Mouse (Mus musculus): Measurements from ENCODE around the gene Arl15.

Gene Arl15

DNA sequence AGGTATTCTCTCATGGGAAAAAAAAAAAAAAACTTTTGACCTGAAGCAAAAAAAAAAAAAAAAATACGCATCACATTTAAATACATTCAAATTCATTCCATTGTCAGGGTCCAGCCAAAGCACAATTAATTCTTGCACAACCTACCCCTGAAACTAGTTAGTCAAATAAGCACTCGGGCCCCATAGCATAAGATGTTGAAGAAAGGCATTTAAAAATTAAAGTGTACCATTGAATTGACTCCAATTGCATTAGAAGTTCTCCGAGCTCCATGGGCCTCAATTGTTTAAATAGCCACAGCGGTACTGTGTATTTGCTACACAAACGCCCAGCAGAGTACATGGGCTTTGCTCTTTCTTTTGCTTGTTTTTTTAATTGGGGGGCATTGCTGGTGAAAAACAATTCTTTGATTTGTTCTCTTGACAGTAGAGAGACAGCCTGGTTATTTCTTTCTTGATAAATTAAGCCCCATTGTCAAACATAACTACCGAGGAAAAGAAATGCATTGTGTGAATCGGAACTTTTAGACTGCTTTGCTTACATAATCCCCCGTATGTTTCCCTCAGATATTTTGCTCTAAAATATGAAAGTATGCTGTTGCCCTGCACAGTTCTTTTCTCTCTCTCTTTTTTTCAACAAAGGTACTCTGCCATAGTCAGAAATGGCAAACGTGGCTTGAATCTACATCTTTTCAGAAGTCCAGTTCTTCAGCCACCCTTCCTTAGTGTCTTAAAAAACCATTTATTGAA, 201.4 kb downstream of the Arl15 start:
- no peak for DNase-seq

DNA sequence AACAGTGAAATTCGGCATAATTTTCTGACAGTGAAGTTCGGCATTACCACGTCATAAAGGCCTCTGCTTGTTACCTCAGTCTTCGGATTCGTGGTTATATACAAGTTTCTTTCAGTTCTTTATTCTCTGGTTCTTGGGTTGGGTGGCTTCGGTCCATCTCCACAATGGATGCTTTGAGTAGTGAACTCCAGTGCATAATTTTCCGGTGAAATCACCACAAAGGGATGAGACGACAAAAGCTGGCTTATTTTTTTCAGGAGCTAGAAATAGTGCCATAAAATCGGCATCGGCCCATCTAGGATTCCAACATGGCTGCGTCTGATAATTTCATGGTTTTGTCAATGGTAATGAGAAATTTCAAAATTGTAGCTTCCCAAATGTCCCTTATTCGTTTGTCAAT, 204.5 kb downstream of the Arl15 start:
- DNase-seq = no peak

DNA sequence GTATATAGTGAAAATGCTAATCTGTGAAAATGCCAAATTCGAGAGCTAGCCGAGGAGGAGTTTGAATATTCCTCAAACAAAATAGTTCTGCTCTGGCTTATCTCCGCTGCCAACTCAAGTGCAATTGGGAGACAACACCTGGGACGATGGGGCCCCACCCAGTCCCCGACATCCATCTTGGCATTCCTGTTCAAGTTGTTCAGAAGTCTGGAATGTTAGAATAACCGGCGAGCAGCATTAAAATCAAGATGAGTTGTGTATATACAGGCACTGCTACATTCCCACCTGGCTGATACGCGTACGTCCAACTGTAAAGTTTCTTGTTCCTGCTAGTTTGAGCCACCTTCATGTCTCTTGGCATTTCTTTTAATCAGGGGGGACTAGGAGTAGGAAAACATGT, 209.2 kb downstream of the Arl15 start:
- peak in 1 of 2 experiments; percentile 64 for DNase-seq

DNA sequence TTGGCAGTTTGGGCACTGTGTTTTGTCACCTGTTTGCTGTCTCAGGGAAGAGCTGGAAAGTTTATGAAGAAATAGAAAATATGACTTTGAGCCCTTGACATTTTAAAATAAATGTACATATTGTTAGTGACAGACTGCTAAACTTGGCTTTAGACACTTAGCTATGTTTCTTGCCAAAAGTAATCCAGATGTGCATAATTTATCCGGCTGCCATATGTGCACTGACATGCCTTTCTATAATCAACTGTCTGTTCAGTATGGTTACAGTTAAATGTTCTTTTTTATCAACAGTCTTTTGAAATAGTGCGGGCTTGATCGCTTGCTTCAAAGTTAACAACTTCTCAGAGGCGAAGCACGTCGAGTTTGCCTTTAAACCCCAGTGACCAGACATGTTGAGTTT, 209.9 kb downstream of the Arl15 start:
- DNase-seq = no peak

DNA sequence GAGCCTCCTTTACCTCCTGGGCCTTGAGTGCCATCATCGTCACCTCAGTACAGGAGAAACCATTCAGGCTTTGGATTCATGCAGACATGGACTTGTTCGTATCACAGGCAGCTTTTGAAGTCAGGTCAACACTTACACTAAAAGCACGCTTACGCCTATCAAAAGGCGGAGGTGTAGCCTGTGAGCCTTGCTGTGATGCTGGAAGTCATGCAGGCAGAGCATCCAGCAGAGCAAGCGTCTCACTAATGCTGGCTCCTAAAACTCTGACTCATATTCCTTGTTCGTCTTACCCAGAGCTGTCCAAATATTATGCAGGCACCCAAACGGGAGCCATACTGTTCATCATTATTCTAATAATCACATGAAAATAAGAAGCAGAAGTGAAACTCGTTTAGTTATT, 215.5 kb downstream of the Arl15 start:
- DNase-seq = no peak

DNA sequence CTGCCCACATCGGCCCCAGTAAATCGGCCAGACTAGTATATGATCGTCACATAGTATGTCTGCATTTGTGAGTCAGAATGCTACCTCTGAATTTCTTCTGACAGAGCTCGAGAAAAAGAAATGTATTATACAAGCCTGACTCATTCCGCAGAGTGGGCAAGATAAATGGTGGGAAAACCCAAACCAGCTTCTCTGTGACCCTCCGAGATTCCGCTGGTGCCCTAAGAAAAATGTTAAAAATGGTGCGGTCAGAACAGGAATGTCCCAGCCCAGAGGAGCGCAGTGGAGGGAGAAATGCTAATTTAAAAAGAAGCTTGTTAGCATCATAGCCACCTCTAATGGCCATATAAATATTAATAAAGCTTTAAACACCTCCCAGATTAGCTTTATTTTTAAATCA, 216.2 kb downstream of the Arl15 start:
- no peak for DNase-seq

DNA sequence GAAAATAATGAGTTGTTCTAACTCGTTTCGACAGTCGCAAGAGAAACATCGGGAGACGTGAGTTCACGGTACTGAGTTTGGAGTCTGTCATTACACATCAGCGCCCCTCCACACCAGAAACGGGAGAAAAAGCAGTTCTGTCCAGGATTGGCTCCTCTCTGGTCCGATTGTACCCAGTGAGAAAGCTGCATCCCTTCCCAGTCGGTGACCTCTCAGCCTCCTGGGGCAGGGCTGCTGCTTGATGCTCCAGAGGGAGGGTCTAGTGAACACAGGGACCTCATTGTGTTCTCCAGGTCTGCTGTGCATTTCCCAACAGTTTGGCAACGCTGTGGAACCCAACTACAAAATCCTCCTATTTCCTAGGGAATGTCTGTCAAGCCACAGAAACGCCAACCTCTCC, 216.7 kb downstream of the Arl15 start:
- no peak for DNase-seq

DNA sequence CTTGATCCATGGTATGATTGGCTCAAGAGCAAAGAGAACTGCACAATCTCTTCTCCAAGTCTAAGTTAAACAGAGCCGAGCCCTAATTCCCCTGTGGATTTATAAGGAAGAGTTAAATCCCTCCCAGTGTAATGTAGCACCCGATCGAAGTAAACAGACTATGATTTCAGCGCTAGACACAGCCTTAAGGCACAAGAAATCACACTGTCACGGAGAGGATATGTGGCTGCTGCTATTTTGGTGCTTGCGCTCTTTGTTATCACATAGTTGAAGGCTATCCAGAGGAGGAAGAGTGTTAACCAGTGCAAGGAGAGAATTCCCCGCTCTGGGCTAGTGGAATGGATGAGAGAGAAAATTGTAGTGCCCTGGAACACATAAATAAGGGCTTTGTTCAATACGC, 223.6 kb downstream of the Arl15 start:
- no peak for DNase-seq

DNA sequence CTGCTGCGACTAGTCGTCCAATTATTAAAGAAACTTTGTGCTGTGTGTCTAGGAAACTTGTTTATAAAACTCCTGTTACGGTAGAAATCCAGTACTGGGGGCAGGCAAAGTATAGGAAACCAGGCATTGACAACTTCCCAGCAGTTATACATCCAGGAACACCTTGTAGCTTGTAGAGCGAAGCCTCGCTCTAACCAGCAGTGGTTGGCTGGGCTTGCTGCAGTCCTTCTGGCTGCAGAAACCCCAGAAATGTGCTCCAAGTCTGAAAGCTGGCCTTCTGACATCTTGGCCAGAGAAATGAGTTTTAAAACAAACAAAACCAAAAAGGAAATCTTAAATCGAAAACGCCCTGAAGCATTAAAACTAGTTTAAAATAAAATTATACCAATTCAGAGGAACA, 229.2 kb downstream of the Arl15 start:
- no peak for DNase-seq

DNA sequence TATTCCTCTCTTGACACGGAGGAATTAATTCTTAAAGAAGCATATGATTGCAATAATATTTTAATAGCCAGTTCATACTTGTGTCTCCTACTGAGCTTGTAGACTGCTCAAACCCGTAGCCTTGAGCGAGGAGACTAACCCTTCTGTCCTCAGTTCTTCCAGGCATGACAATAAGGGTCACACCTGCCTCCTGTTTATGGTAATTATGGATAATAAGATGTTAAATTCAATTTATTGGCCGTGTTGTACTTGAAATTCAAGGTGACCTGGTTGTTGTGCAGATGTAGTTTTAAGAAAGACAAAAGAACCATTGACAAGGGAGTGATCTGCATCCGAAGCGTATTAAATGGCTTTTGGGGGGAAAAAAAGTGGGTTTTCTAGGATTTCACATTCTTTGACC, 232.0 kb downstream of the Arl15 start:
- DNase-seq = no peak

DNA sequence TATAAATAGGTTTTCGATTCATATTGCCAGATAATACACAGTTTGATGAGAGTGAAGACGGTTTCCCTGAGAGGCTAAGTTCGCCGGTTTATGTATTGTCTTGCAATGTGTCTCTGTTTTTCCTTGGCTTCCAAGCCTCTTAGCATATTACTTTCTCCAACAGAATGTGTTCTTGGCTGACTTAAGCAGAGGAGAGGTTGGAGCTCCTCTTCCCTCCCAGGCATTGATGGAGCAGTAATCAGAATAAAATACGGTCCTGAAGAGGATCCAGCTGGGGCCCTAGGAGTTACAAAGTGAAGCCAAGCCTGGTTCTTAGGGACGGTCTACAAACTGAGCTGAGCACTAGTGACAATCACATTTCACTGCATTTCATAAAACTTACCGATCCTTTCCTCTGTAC, 232.4 kb downstream of the Arl15 start:
- no peak for DNase-seq

DNA sequence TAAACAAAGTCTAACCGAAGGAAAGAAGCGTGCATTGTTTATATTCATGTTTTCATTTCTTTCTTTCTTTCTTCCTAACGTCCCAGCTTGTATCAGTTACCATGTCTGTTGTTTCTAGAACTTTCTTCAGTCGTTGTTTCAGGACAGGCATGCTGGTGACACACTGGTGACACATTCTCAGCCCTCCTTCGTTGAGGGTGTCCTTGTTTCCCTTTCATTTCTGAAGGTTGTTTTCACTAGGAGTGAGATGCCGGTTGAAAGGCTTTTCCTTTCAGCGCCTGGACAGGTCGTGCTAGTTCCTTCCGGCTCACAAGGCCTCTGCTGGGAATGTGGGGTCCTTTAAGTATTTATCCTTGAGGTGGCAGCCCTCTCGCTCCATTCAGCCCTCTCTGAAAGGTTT, 253.8 kb downstream of the Arl15 start:
- no peak for DNase-seq

DNA sequence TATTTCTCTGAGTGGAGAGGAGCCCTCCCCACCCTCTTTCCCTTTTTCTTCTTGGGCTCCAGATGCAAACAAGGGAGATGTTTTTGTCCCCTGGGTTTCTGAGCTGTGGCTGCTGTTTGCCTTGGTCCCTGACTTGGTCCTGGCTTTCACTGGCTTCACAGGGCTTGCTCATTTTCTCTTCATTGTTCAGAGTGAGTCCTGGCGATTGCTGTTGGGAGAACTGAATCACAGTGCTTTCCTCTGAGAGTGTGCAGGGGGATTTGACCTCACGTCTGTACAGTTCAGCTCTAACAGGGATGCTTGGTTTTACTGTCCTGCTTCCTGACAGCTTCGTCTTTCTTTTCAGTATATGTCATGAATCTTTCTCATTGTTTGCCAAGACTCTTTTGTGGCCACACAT, 254.4 kb downstream of the Arl15 start:
- no peak for DNase-seq

DNA sequence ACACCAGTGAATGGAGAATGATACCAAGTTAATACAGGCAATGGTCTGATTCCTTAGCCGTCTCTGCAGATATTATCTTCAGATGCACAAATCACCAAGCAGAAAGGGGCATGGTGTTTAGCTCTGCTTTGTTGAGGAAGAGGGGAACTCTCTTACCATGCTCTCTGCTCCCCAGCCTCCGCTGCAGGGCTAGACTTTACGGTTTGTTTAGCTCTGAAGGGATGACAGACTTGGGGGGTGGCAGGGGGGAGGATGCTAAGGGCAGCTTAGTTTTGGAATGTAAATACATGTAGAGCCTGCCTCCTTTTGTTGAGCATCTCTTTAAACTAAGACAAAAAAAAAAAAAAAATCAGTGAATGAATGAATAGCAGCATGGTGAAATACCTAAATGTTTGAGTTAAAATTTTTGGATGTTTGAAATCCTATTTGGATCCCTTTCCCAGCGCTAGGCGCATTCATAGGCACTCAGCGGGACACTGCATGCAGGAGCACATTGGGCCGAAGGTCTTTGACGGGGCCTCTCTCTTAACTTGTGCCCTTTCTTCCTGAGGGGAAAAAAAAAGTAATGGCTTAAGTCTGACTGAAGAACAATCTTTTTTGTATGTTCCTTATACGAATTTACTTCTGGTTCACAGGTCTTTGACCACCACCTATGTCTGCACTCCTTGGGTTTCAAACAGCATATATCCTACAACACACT, 257.0 kb downstream of the Arl15 start:
- DNase-seq = no peak

DNA sequence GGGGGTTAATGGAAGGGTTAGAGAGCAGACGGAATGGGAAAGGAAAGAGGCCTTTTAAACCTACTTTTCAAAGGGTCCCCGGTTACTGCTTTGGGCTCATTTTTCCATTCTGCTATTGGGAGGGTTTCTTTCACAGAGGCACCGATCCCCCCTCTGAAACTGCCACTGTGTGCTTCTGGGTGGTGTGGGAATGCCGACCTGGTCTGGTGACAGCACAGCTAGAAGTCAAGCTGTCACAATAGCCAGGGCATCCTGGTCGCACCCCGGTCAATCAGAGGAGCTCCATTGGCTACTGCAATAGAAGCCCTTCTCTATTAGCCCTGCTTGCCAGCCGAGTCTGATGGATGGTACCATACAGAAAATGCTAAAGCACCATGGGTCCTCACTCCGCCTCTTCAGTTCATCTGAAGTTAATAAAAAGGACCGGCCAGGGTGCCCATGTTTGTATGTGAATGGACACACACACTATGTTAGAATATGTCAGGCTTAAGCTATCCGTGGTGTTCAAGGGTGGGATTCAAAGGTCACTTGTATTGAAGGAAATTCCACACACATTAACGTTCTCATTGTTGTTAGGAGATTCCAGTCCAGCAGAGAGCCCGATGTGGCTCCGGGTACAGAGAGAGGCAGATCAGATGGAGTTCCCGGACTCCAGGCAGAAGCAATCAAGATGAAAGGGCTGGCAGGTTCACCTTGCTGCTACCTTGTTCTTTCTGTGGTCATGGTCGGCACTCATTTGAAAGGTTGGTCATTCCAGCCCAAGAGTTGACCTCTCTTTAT, 258.3 kb downstream of the Arl15 start:
- DNase-seq = no peak

DNA sequence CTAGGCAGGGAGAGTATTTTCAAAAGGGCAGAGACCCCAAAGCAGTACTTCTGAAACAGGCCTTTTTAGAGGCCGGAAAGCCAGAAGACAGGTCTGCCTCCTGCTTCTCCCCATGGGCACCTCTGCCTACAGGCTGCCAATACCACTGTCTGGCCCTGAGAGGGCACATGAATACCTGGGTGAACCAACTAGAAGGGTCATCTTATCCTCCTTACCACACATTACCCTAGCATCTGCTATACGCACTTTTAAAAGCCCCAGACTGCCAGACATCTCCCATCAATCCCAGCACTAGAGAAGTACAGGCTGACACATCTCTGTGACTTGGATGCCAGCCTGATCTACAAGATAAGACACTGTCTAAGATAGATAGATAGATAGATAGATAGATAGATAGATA, 259.0 kb downstream of the Arl15 start:
- DNase-seq = no peak

DNA sequence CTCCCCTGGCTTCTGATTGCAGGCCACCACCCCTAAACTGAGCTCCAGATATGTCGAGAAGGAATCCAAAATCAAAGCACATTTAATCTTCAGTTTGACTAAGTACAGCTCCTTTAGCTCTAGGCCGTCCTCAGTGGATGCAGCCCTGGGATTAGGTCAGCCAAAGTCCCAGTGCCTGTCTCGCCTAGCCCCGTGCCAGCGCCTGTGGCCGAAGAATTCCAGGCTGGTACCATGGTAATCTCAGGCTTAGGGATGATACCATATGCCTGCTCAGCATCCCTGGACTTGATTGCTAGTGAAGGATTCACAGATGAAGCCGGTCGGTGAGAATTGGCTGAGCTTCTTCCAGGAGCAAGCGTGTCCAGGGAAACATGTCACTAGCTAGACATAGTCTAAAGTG, 261.4 kb downstream of the Arl15 start:
- no peak for DNase-seq

DNA sequence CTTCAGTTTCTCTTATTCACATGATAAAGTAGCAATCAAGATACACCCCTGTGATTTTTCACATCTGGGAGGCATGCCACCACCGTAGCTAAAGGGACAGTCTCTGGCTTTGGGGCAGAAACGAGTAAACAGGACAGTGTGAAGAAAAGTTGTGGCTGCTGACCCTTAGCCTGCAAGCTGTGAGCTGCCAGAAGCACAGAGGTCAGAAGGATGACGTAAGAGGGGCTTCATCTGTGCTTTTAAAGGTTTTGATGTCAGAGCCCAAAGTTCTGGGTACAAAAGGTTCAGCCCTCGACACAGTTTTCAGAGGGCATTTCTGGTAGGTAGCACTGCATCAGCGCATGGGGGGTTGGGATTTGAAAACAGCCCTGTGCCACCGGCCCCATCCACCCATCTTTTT, 266.0 kb downstream of the Arl15 start:
- DNase-seq = no peak

DNA sequence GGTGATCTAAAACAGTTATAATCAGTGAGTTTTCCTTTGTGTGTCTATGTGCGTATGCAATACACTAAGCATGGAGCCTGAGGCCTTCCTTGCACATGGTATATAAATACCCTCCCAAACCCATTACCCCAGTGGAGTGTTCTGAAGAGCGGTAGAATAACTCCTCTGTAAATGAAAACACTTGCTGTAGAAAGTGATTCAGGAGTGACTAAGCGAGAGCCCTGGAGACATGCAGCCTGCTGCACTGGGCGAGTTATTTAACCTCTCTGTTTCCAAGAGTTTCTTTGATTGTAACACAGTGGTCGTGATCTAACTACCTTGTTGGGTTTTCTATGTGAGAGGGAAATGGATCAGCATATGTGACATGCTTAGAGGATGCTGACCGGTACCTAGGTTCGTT, 266.9 kb downstream of the Arl15 start:
- DNase-seq = no peak

DNA sequence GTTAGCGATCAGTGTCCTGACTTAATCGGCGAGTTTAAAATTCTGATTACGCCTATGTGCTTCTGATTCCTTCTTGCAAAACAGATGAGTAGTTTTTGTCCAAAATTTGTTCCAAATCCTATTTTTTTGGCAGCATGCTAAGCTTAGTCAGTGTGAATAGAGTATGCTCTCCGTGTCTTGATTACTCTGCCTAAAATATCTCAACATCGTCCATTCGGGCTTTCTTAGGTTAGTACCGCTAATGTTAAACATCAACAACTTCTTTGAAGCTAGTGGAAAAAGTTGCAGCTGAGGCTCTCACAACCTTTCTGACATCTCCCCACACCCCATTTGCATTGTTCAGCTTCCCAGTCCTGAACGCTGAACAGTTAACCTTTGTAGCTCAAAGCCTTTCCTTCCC, 269.8 kb downstream of the Arl15 start:
- no peak for DNase-seq

DNA sequence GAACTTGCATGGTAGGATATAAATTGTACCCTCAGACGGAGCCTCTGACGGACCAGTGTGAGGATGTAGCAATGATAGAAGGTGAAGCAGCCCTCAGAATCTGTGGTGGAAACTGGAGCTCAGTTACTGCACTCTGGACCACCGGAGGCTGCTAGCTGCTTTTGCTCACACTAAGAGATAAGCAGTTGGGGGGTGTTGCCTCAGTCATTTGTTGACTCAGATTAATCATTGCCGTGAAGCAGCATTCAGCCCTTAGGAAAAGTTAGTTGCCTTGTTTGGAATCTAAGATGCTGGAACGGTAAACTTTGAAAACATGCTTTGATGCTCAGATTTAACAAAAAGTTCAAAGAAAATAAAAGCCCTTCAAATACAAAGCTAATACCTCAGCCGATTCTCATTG, 270.7 kb downstream of the Arl15 start:
- no peak for DNase-seq

DNA sequence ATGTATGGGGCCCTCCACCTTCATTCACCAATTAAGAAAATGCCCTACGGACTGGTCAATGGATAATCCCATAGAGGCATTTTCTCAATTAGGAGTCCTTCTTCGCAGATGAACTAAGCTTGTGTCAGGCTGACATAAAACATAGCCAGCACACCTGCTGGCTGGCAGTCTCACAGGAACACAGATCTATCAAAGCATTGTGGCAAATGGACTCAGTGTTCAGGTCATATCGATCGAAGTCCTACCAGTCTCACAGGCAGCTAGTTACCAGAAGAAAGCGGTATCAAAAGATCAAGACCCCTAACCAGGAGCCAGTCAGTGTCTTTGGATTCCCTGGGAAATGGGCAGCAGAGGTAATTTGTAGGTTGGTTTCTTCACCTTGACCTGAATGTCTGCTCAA, 274.1 kb downstream of the Arl15 start:
- DNase-seq = no peak

DNA sequence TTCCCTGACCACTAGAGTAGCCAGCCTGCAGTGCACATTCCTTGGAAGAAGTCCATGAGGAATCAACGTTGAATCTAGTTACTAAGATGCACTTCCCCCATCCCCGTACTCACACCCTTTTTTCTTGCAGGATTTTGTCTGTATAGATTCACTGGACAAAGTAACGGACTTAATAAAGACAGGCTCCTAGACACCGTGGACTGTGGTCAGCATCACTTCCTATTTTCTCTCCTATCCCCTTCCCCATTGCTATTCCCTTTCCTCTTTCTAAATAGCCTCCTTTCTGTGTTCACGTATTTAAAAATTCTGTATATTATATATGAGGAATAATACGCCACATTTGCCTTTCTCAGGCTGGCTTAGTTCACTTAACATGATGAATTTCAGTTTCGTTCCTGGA, 277.1 kb downstream of the Arl15 start:
- no peak for DNase-seq

DNA sequence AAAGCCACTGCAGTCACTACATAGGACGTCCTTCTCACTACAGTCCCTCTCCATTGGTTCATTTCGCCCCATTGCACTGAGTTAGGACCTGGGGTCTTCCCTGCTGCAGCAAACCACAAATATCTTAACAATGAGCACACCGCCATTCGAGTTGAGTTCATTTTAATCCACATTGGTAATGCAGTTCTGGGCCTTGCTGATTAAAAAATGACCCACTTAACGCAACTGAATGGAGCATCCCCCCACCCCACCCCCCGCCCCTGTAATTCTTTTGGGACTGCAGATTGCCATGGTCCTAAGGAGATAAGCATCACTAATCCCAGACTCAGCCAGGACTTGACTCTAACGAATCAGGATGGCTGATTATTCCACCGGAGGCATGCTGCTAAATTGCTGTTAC, 280.2 kb downstream of the Arl15 start:
- DNase-seq = no peak
